Mouse (Mus musculus) heart, embryonic 16.5 days (tissue): ENCODE measurements around the gene Mc1r. TPM values are rescaled to one million over a fixed set of nuclear protein-coding genes. Genes with fewer than 3 reads are reported as not detected.
"Not testable (repeated sequence)": the region's sequence is repeated elsewhere in the genome, so short reads cannot be mapped to it uniquely, and the experiment has no call there.

Source experiments
- ATAC-seq: fragments of 200-750 bp; cut with Nextera tagmentation; replicated peaks from 2 replicates; pipeline ENCODE4 v1.8.0; 2017; ENCODE audit warnings: moderate number of reproducible peaks; ENCODE audit not compliant: insufficient read depth, low FRiP score; ENCODE audit errors: extremely low read depth
- H3K27ac ChIP-seq: fragments of 300-500 bp; sonication (generic); 2 replicates; pipeline ENCODE4 v1.5.1; 2014; ENCODE audit warnings: mild to moderate bottlenecking, low read length, control low read depth, moderate library complexity
- H3K27me3 ChIP-seq: fragments of 300-500 bp; sonication (generic); 2 replicates; pipeline ENCODE4 v1.6.1; 2014; ENCODE audit warnings: low read length, mixed read lengths; ENCODE audit not compliant: control insufficient read depth, insufficient read depth
- H3K36me3 ChIP-seq: fragments of 300-500 bp; sonication (generic); 2 replicates; pipeline ENCODE4 v1.6.1; 2014; ENCODE audit not compliant: control insufficient read depth, insufficient read depth
- H3K4me1 ChIP-seq: fragments of 300-500 bp; sonication (generic); 2 replicates; pipeline ENCODE4 v1.6.1; 2014; ENCODE audit warnings: low read length, mixed read lengths; ENCODE audit not compliant: control insufficient read depth, insufficient read depth
- H3K4me2 ChIP-seq: fragments of 300-500 bp; sonication (generic); 2 replicates; pipeline ENCODE4 v1.6.1; 2014; ENCODE audit warnings: low read depth, mild to moderate bottlenecking, control low read depth, low read length
- H3K4me3 ChIP-seq: fragments of 300-500 bp; sonication (generic); 2 replicates; pipeline ENCODE4 v1.5.1; 2014; ENCODE audit warnings: mild to moderate bottlenecking, control low read depth, low read length
- H3K9ac ChIP-seq: fragments of 300-500 bp; sonication (generic); 2 replicates; pipeline ENCODE4 v1.6.1; 2014; ENCODE audit warnings: low read length, control low read depth
- H3K9me3 ChIP-seq: fragments of 300-500 bp; sonication (generic); replicated peaks from 2 replicates; pipeline ENCODE4 v1.6.1; 2016; ENCODE audit warnings: low read length; ENCODE audit not compliant: control insufficient read depth
- WGBS: fragments of 180-500 bp; shearing (Covaris S2); extraction: QIAGEN DNeasy Blood & Tissue Kit; methylation state at CpG from one replicate; pipeline ENCODE4 v1.1.7; 2014; 5-methylcytosine and 5-hydroxymethylcytosine counted together
- polyA plus RNA-seq: library from polyadenylated mRNA; unstranded; fragments of >200 nt; fragmentation: Nextera tagmentation; extraction: Ambion mirVana; gene quantifications from 2 replicates; pipeline ENCODE4 v1.2.1, GENCODE M21; 2015

Gene Mc1r
- polyA plus RNA-seq, 1 experiment from 2014 or later = 0.13 TPM

GRCm38 (mm10) chr8:123433241-123433974, 26.5 kb downstream of the Mc1r start:
- H3K4me3 ChIP-seq, H3K4me1 ChIP-seq, H3K27ac ChIP-seq, H3K27me3 ChIP-seq, H3K36me3 ChIP-seq, H3K4me2 ChIP-seq, ATAC-seq, H3K9ac ChIP-seq: not testable (repeated sequence)
- peaks cover 39% of the 10 kb centered on the region for H3K9me3 ChIP-seq
- 96% methylated on average over 45 of the region's 47 CpGs for WGBS

GRCm38 (mm10) chr8:123441788-123442187, 34.9 kb downstream of the Mc1r start:
- H3K9me3 ChIP-seq = no peaks in the 10 kb centered on the region
- 77% methylated on average over 2 of the region's 2 CpGs for WGBS
- no peak overlapping the region for H3K27ac ChIP-seq
- ATAC-seq = no peak
- no peaks in the 10 kb centered on the region for H3K36me3 ChIP-seq
- no peaks in the 10 kb centered on the region for H3K27me3 ChIP-seq
- H3K4me1 ChIP-seq = peaks cover 4% of the 10 kb centered on the region
- H3K4me3 ChIP-seq = no peak overlapping the region
- H3K4me2 ChIP-seq = no peak overlapping the region
- no peak overlapping the region for H3K9ac ChIP-seq

- no peak overlapping the region for H3K27ac ChIP-seq
- H3K9me3 ChIP-seq = no peaks in the 10 kb centered on the region
- no peak overlapping the region for H3K9ac ChIP-seq
- WGBS = 83% methylated on average over 5 of the region's 5 CpGs
- peak overlapping the region; percentile 66; the same call in 1 of the 2 replicates for H3K4me2 ChIP-seq
- no peak for ATAC-seq
- no peaks in the 10 kb centered on the region for H3K36me3 ChIP-seq
- peaks cover 9% of the 10 kb centered on the region for H3K4me1 ChIP-seq
- H3K27me3 ChIP-seq = no peaks in the 10 kb centered on the region
- H3K4me3 ChIP-seq = no peak overlapping the region
These were observed 35.4 kb downstream of the Mc1r start for GRCm38 (mm10) chr8:123442351-123442750.

GRCm38 (mm10) chr8:123442871-123443575, 36.1 kb downstream of the Mc1r start:
- H3K9ac ChIP-seq = peak overlapping the region; percentile 85
- H3K9me3 ChIP-seq = no peaks in the 10 kb centered on the region
- no peaks in the 10 kb centered on the region for H3K36me3 ChIP-seq
- ATAC-seq = peak; percentile 94
- no peaks in the 10 kb centered on the region for H3K27me3 ChIP-seq
- 1% methylated on average over 41 of the region's 41 CpGs for WGBS
- peaks cover 9% of the 10 kb centered on the region for H3K4me1 ChIP-seq
- H3K27ac ChIP-seq = peak overlapping the region; percentile 76
- peak overlapping the region; percentile 66 for H3K4me2 ChIP-seq
- peak overlapping the region; percentile 72 for H3K4me3 ChIP-seq

- Histone ChIP-seq H3K9me3 (no peaks in the 10 kb centered on the region), H3K36me3 (no peaks in the 10 kb centered on the region), H3K4me3 (peak overlapping the region; percentile 72), H3K27ac (peak overlapping the region; percentile 76), H3K4me2 (peak overlapping the region; percentile 66), H3K27me3 (no peaks in the 10 kb centered on the region), H3K9ac (peak overlapping the region; percentile 85), H3K4me1 (peaks cover 9% of the 10 kb centered on the region)
- 22% methylated on average over 4 of the region's 4 CpGs for WGBS
- ATAC-seq = no peak
These were observed 36.6 kb downstream of the Mc1r start for GRCm38 (mm10) chr8:123443576-123443921.

- Histone ChIP-seq H3K4me3 (no peak overlapping the region), H3K4me1 (peaks cover 9% of the 10 kb centered on the region), H3K36me3 (no peaks in the 10 kb centered on the region), H3K27ac (no peak overlapping the region), H3K9ac (no peak overlapping the region), H3K9me3 (no peaks in the 10 kb centered on the region), H3K27me3 (no peaks in the 10 kb centered on the region), H3K4me2 (peak overlapping the region; percentile 66; the same call in 1 of the 2 replicates)
- ATAC-seq = no peak
- WGBS = 88% methylated on average over 6 of the region's 6 CpGs
These were observed 37.2 kb downstream of the Mc1r start for GRCm38 (mm10) chr8:123444131-123444530.

- Histone ChIP-seq H3K27me3 (no peaks in the 10 kb centered on the region), H3K4me3 (no peak overlapping the region), H3K36me3 (no peaks in the 10 kb centered on the region), H3K9me3 (no peaks in the 10 kb centered on the region), H3K9ac (no peak overlapping the region), H3K4me1 (peaks cover 9% of the 10 kb centered on the region), H3K4me2 (no peak overlapping the region), H3K27ac (0 out of 2 replicates have a peak overlapping the region, but pooled peaks have one; percentile 9)
- WGBS = 68% methylated on average over 10 of the region's 10 CpGs
- no peak for ATAC-seq
These were observed 39.1 kb downstream of the Mc1r start for GRCm38 (mm10) chr8:123445981-123446380.

- Histone ChIP-seq H3K36me3 (no peaks in the 10 kb centered on the region), H3K4me2 (no peak overlapping the region), H3K9ac (no peak overlapping the region), H3K27ac (peak overlapping the region; percentile 65), H3K4me1 (peaks cover 9% of the 10 kb centered on the region), H3K4me3 (no peak overlapping the region), H3K27me3 (no peaks in the 10 kb centered on the region), H3K9me3 (no peaks in the 10 kb centered on the region)
- WGBS = 42% methylated on average over 6 of the region's 6 CpGs
- peak; percentile 47; the same call in 1 of the 2 replicates for ATAC-seq
These were observed 39.9 kb downstream of the Mc1r start for GRCm38 (mm10) chr8:123446799-123447198.

GRCm38 (mm10) chr8:123450783-123451182, 43.9 kb downstream of the Mc1r start:
- WGBS = 71% methylated on average over 5 of the region's 5 CpGs
- no peak overlapping the region for H3K9ac ChIP-seq
- H3K27ac ChIP-seq = no peak overlapping the region
- peaks cover 22% of the 10 kb centered on the region for H3K36me3 ChIP-seq
- no peak overlapping the region for H3K4me2 ChIP-seq
- H3K27me3 ChIP-seq = no peaks in the 10 kb centered on the region
- H3K4me1 ChIP-seq = peaks cover 9% of the 10 kb centered on the region
- no peak overlapping the region for H3K4me3 ChIP-seq
- no peak for ATAC-seq
- H3K9me3 ChIP-seq = no peaks in the 10 kb centered on the region
